Mouse (Mus musculus) olfactory bulb, adult 2 months (tissue): ENCODE measurements at regions not wholly inside any gene's neighbourhood (a gene's known extent, or its start where the extent isn't known, plus 50 kb on each side); places are given as distances from the start of the nearest gene placed in this dataset.

Experiments
- H3K27ac ChIP-seq: fragments of 200-500 bp; 2 replicates; pipeline ENCODE4 v1.5.1; 2012; ENCODE audit warnings: low read depth, low read length; ENCODE audit not compliant: insufficient read depth
- H3K4me1 ChIP-seq: fragments of 200-500 bp; 2 replicates; pipeline ENCODE4 v1.6.1; 2012; ENCODE audit warnings: low read length; ENCODE audit not compliant: control insufficient read depth, insufficient read depth
- H3K4me3 ChIP-seq: fragments of 200-500 bp; 2 replicates; pipeline ENCODE4 v1.5.1; 2012; ENCODE audit warnings: mild to moderate bottlenecking, low read depth, low read length, moderate library complexity; ENCODE audit not compliant: insufficient read depth
- CTCF ChIP-seq: fragments of 200-500 bp; IDR thresholded peaks from 2 replicates; pipeline ENCODE4 v1.5.1; 2012; ENCODE audit warnings: low read depth, mild to moderate bottlenecking, low read length, moderate library complexity; ENCODE audit not compliant: insufficient read depth
- POLR2A ChIP-seq: fragments of 200-500 bp; IDR thresholded peaks from 2 replicates; pipeline ENCODE4 v1.6.1; 2012; ENCODE audit warnings: mild to moderate bottlenecking, low read depth, low read length, moderate library complexity; ENCODE audit not compliant: insufficient read depth
- WGBS: fragments of 180-500 bp; shearing (Covaris S2); methylation state at CpG from one replicate; pipeline ENCODE4 v1.1.7; 2018; 5-methylcytosine and 5-hydroxymethylcytosine counted together

- Histone ChIP-seq H3K4me3 (no peak overlapping the region), H3K4me1 (no peaks in the 10 kb centered on the region), H3K27ac (no peak overlapping the region)
- TF ChIP-seq CTCF (no peak), POLR2A (no peak)
- 92% methylated on average over 4 of the region's 4 CpGs for WGBS
Measured at GRCm38 (mm10) chr13:45130516-45131249, 52.2 kb downstream of the Gm9817 start.

GRCm38 (mm10) chr13:45140616-45141015 lies 62.1 kb downstream of the Gm9817 start:
- WGBS = 93% methylated on average over 2 of the region's 2 CpGs
- TF ChIP-seq CTCF (no peak), POLR2A (no peak)
- no peak overlapping the region for H3K27ac ChIP-seq
- no peak overlapping the region for H3K4me3 ChIP-seq
- no peaks in the 10 kb centered on the region for H3K4me1 ChIP-seq

GRCm38 (mm10) chr13:45145129-45145528 lies 66.6 kb downstream of the Gm9817 start:
- Histone ChIP-seq H3K4me1 (no peaks in the 10 kb centered on the region), H3K4me3 (no peak overlapping the region), H3K27ac (no peak overlapping the region)
- TF ChIP-seq POLR2A (no peak), CTCF (no peak)
- WGBS = 89% methylated on average over 6 of the region's 6 CpGs

GRCm38 (mm10) chr13:45156223-45156622 lies 77.7 kb downstream of the Gm9817 start:
- no peak for TF ChIP-seq CTCF
- no peak for TF ChIP-seq POLR2A
- no peak overlapping the region for H3K27ac ChIP-seq
- no peaks in the 10 kb centered on the region for H3K4me1 ChIP-seq
- WGBS = 82% methylated on average over 3 of the region's 3 CpGs
- no peak overlapping the region for H3K4me3 ChIP-seq

GRCm38 (mm10) chr13:45156982-45157381 lies 78.5 kb downstream of the Gm9817 start:
- Histone ChIP-seq H3K4me3 (no peak overlapping the region), H3K4me1 (no peaks in the 10 kb centered on the region), H3K27ac (no peak overlapping the region)
- TF ChIP-seq CTCF = no peak
- no peak for TF ChIP-seq POLR2A
- WGBS = 89% methylated on average over 2 of the region's 2 CpGs

- no peaks in the 10 kb centered on the region for H3K4me1 ChIP-seq
- no peak for TF ChIP-seq POLR2A
- no peak for TF ChIP-seq CTCF
- no peak overlapping the region for H3K4me3 ChIP-seq
- no peak overlapping the region for H3K27ac ChIP-seq
- WGBS = 94% methylated on average over 5 of the region's 5 CpGs
Measured at GRCm38 (mm10) chr13:45160281-45160680, 81.8 kb downstream of the Gm9817 start.

- H3K4me3 ChIP-seq = no peak overlapping the region
- H3K4me1 ChIP-seq = no peaks in the 10 kb centered on the region
- TF ChIP-seq CTCF (no peak), POLR2A (no peak)
- H3K27ac ChIP-seq = no peak overlapping the region
- 61% methylated on average over 6 of the region's 6 CpGs for WGBS
Measured at GRCm38 (mm10) chr13:45164001-45164778, 85.7 kb downstream of the Gm9817 start.

GRCm38 (mm10) chr13:45165159-45165558 lies 86.7 kb downstream of the Gm9817 start:
- H3K27ac ChIP-seq = no peak overlapping the region
- TF ChIP-seq POLR2A (no peak), CTCF (no peak)
- WGBS = 92% methylated on average over 3 of the region's 3 CpGs
- no peak overlapping the region for H3K4me3 ChIP-seq
- no peaks in the 10 kb centered on the region for H3K4me1 ChIP-seq

- TF ChIP-seq CTCF (no peak), POLR2A (no peak)
- Histone ChIP-seq H3K4me3 (no peak overlapping the region), H3K27ac (no peak overlapping the region), H3K4me1 (no peaks in the 10 kb centered on the region)
Measured at GRCm38 (mm10) chr13:45169716-45170115, 91.2 kb downstream of the Gm9817 start.
